Comparison of ENCODE assay signal across 8 mouse cellular contexts in genomic region chr11:121672990-121673572, GRCm38 (mm10). TPM values are rescaled to one million over a fixed set of nuclear protein-coding genes. Genes with fewer than 3 reads are reported as not detected.
DNase-seq lines count a peak whose midpoint lies in the region; ATAC-seq and TF ChIP-seq lines count a peak whose summit lies in the region.

Gene B3gntl1, minus strand, starts transcription at chr11:121673153.

- H3K9ac ChIP-seq in kidney, embryonic 14.5 days (ENCODE audit: low read depth, low read length): peak within 1 kb of the TSS; percentile 77
- H3K9ac ChIP-seq in limb, embryonic 15.5 days: peak within 1 kb of the TSS; percentile 57

- WGBS in kidney, embryonic 14.5 days: under 1% methylated on average over 46 of the region's 46 CpGs
- WGBS in limb, embryonic 15.5 days: under 1% methylated on average over 46 of the region's 46 CpGs

- H3K27ac ChIP-seq in bone marrow macrophage, adult 2 months (ENCODE audit: insufficient read depth, low read depth, low read length): peak within 1 kb of the TSS; percentile 84
- H3K27ac ChIP-seq in embryonic fibroblast, embryonic 13.5 days (ENCODE audit: insufficient read depth, low read length): peak within 1 kb of the TSS; percentile 76
- peak within 1 kb of the TSS; percentile 94 for H3K27ac ChIP-seq in kidney, embryonic 14.5 days (ENCODE audit: low read depth, low read length)
- peak within 1 kb of the TSS; percentile 94 for H3K27ac ChIP-seq in limb, embryonic 15.5 days

- H3K36me3 ChIP-seq in kidney, embryonic 14.5 days (ENCODE audit: control insufficient read depth, insufficient read depth, low read length): no peaks in the 10 kb centered on the region
- 0 out of 2 replicates have a peak, but pooled peaks cover under 1% of the 10 kb centered on the region for H3K36me3 ChIP-seq in limb, embryonic 15.5 days

- H3K4me3 ChIP-seq in bone marrow macrophage, adult 2 months (ENCODE audit: insufficient read depth, low read length): peak within 1 kb of the TSS; percentile 73
- peak within 1 kb of the TSS; percentile 59 for H3K4me3 ChIP-seq in embryonic fibroblast, embryonic 13.5 days (ENCODE audit: insufficient read depth, low read length)
- H3K4me3 ChIP-seq in kidney, embryonic 14.5 days (ENCODE audit: low read length): peak within 1 kb of the TSS; percentile 72
- peak within 1 kb of the TSS; percentile 69 for H3K4me3 ChIP-seq in limb, embryonic 15.5 days

- TF ChIP-seq CTCF in bone marrow macrophage, adult 2 months (IDR thresholded peaks at IDR 0.05; ENCODE audit: low read depth, low read length): no peak
- 0 out of 2 replicates have a peak, but pooled peaks have one; percentile 12 for TF ChIP-seq CTCF in embryonic fibroblast, embryonic 13.5 days (IDR thresholded peaks at IDR 0.05; ENCODE audit: borderline replicate concordance, insufficient read depth, low read length)

- peak; percentile 100 for ATAC-seq in kidney, embryonic 14.5 days (ENCODE audit: low FRiP score, low TSS enrichment)
- ATAC-seq in limb, embryonic 15.5 days (ENCODE audit: insufficient number of reproducible peaks, low FRiP score, low TSS enrichment, low read depth): peak; percentile 100

- peak within 1 kb of the TSS; percentile 77 for H3K4me2 ChIP-seq in kidney, embryonic 14.5 days (replicated peaks; ENCODE audit: low read depth, low read length)
- peak within 1 kb of the TSS; percentile 78 for H3K4me2 ChIP-seq in limb, embryonic 15.5 days

- H3K27me3 ChIP-seq in kidney, embryonic 14.5 days (ENCODE audit: control insufficient read depth, insufficient read depth, low read length): no peaks in the 10 kb centered on the region
- H3K27me3 ChIP-seq in limb, embryonic 15.5 days: no peaks in the 10 kb centered on the region

- H3K4me1 ChIP-seq in bone marrow macrophage, adult 2 months (ENCODE audit: control insufficient read depth, insufficient read depth, low read length): peaks cover 13% of the 10 kb centered on the region
- H3K4me1 ChIP-seq in embryonic fibroblast, embryonic 13.5 days (ENCODE audit: control insufficient read depth, insufficient read depth, low read length): 0 out of 2 replicates have a peak, but pooled peaks cover 3% of the 10 kb centered on the region
- 0 out of 2 replicates have a peak, but pooled peaks cover 5% of the 10 kb centered on the region for H3K4me1 ChIP-seq in kidney, embryonic 14.5 days (ENCODE audit: control insufficient read depth, insufficient read depth, low read length)
- H3K4me1 ChIP-seq in limb, embryonic 15.5 days: peaks cover 14% of the 10 kb centered on the region

- 0 out of 2 replicates have a peak, but pooled peaks have one; percentile 79 for TF ChIP-seq POLR2A in bone marrow macrophage, adult 2 months (IDR thresholded peaks at IDR 0.05; ENCODE audit: borderline replicate concordance, low read depth, low read length)
- peak; percentile 93 for TF ChIP-seq POLR2A in embryonic fibroblast, embryonic 13.5 days (IDR thresholded peaks at IDR 0.05; ENCODE audit: low read depth, low read length)

- DNase-seq in A20 (ENCODE audit: low read depth, low spot score): peak; percentile 100
- DNase-seq in heart, adult 9 months (ENCODE audit: low spot score in 2 of 2): peak; percentile 99
- peak; percentile 98 for DNase-seq in monocyte, adult 2 months (ENCODE audit: low read depth in 1 of 2, low spot score in 2 of 2)
- peak; percentile 99 for DNase-seq in spleen, postnatal 36 days (ENCODE audit: low spot score in 2 of 2)

- H3K9me3 ChIP-seq in kidney, embryonic 14.5 days (ENCODE audit: control insufficient read depth, low read length): peaks cover 3% of the 10 kb centered on the region; the same call in 1 of the 2 replicates
- H3K9me3 ChIP-seq in limb, embryonic 15.5 days: no peaks in the 10 kb centered on the region

RNA-seq across cellular contexts. Expression of gene B3gntl1, which starts in this region (rescaled TPM):
- 5.5 and 5.7 TPM in 2 replicates for polyA plus RNA-seq in bone marrow macrophage, adult 2 months (2012; ENCODE audit: insufficient read depth, insufficient read length, missing spikeins)
- polyA plus RNA-seq in embryonic fibroblast, embryonic 13.5 days (2011; ENCODE audit: insufficient read length, low read depth, missing spikeins): 4.5 and 5.3 TPM in 2 replicates
- polyA plus RNA-seq in kidney, embryonic 14.5 days (2014; fragmentation: Nextera tagmentation; extraction: Ambion mirVana): 5.6 and 7.6 TPM in 2 replicates
- 8.4 and 9.5 TPM in 2 replicates for polyA plus RNA-seq in limb, embryonic 15.5 days (2015; fragmentation: Nextera tagmentation; extraction: Ambion mirVana)

Comparison
In these comparisons a context has a peak if more than half of its experiments do, and no peak if none do; other contexts are left out.
1. Peak in every context shown above with its lines: DNase-seq, ATAC-seq, H3K4me3 ChIP-seq and H3K27ac ChIP-seq.